Mouse (Mus musculus): ENCODE measurements around the gene Zfp2. TPM values are rescaled to one million over a fixed set of nuclear protein-coding genes. Genes with fewer than 3 reads are reported as not detected.

Zfp2 gene
- total and polyA plus RNA-seq, 3 experiments, result not detected

GRCm38 (mm10) chr11:50938435-50938834, 22.5 kb upstream of the Zfp2 start:
- in situ Hi-C loops (cut with MboI; ENCODE audit: low pct_ligation_motif_present, low pct_unique_long_range_greater_than_20kb, low sequenced_read_pairs) (loop anchor here (25.0 kb wide), 1 partner anchor 599 kb away; no protein-coding TSS in a partner anchor), dilution Hi-C loops (cut with MboI; ENCODE audit: extremely low pct_ligation_motif_present, extremely low pct_unique_long_range_greater_than_20kb, low sequenced_read_pairs) (no loop called here)
- no peak for TF ChIP-seq GABPA (IDR thresholded peaks at IDR 0.05; ENCODE audit: insufficient replicate concordance, low read depth, low read length)
- TF ChIP-seq RAD21 (IDR thresholded peaks at IDR 0.05; ENCODE audit: low read depth, low read length), result no peak
- no peak for TF ChIP-seq UBTF (IDR thresholded peaks at IDR 0.05; ENCODE audit: low read depth, low read length)
- H3K27ac ChIP-seq (ENCODE audit: insufficient read depth, low read depth), result no peak overlapping the region
- H3K79me2 ChIP-seq (replicated peaks; ENCODE audit: control insufficient read depth, extremely low read depth, insufficient read depth, poor library complexity, severe bottlenecking), result no peaks in the 10 kb centered on the region
- no peaks in the 10 kb centered on the region for H3K4me1 ChIP-seq (ENCODE audit: control insufficient read depth in 1 of 2, insufficient read depth in 2 of 2)
- H3K36me3 ChIP-seq (replicated peaks in 1 of 2; ENCODE audit: control insufficient read depth in 1 of 2, insufficient read depth in 1 of 2, low read length in 1 of 2), result no peaks in the 10 kb centered on the region
- H3K4me3 ChIP-seq (replicated peaks in 1 of 3; ENCODE audit: low read depth in 2 of 3, low read length in 2 of 3, poor library complexity in 1 of 3), result no peak overlapping the region
- H3K9ac ChIP-seq (ENCODE audit: insufficient read depth, low read depth), result no peak overlapping the region
- H3K4me2 ChIP-seq (ENCODE audit: insufficient read depth, low read depth, poor library complexity, severe bottlenecking), result no peak overlapping the region
- H3K9me3 ChIP-seq (replicated peaks; ENCODE audit: low read length), result peaks cover 6% of the 10 kb centered on the region
- peaks cover 63% of the 10 kb centered on the region for H3K27me3 ChIP-seq (replicated peaks)
- DNase-seq (ENCODE audit: extremely low read depth), result no peak

GRCm38 (mm10) chr11:50932040-50932439, 16.1 kb upstream of the Zfp2 start:
- dilution Hi-C loops (cut with MboI; ENCODE audit: extremely low pct_ligation_motif_present, extremely low pct_unique_long_range_greater_than_20kb, low sequenced_read_pairs) (no loop called here), in situ Hi-C loops (cut with MboI; ENCODE audit: low pct_ligation_motif_present, low pct_unique_long_range_greater_than_20kb, low sequenced_read_pairs) (loop anchor here (25.0 kb wide), 1 partner anchor 605 kb away; no protein-coding TSS in a partner anchor)
- no peak overlapping the region for H3K27ac ChIP-seq (ENCODE audit: insufficient read depth, low read depth)
- no peak for DNase-seq (ENCODE audit: extremely low read depth)
- no peaks in the 10 kb centered on the region for H3K79me2 ChIP-seq (replicated peaks; ENCODE audit: control insufficient read depth, extremely low read depth, insufficient read depth, poor library complexity, severe bottlenecking)
- TF ChIP-seq ELF1 (IDR thresholded peaks at IDR 0.05; ENCODE audit: low read depth, low read length) (no peak), NRF1 (IDR thresholded peaks at IDR 0.05; ENCODE audit: low read depth, low read length) (no peak), SMC3 (IDR thresholded peaks at IDR 0.05; ENCODE audit: low read depth, low read length) (no peak), MEF2A (IDR thresholded peaks at IDR 0.05; ENCODE audit: borderline replicate concordance, low read depth, low read length) (no peak), JUN (IDR thresholded peaks at IDR 0.05; ENCODE audit: insufficient read depth, low read depth, low read length) (no peak), RAD21 (IDR thresholded peaks at IDR 0.05; ENCODE audit: low read depth, low read length) (no peak), ZNF384 (IDR thresholded peaks at IDR 0.05; ENCODE audit: low read depth, low read length) (no peak), ZMIZ1 (IDR thresholded peaks at IDR 0.05; ENCODE audit: low read depth, low read length) (no peak), ZKSCAN1 (IDR thresholded peaks at IDR 0.05; ENCODE audit: borderline replicate concordance, low read depth, low read length) (no peak), ETS1 (conservative IDR thresholded peaks at IDR 0.05; ENCODE audit: low read depth, low read length) (no peak), UBTF (IDR thresholded peaks at IDR 0.05; ENCODE audit: low read depth, low read length) (no peak), CTCF (conservative IDR thresholded peaks at IDR 0.05 in 1 of 2, IDR thresholded peaks at IDR 0.05 in 1 of 2; ENCODE audit: low read depth in 2 of 2, low read length in 2 of 2) (no peak), MXI1 (IDR thresholded peaks at IDR 0.05; ENCODE audit: low read depth, low read length) (no peak), MYC (IDR thresholded peaks at IDR 0.05; ENCODE audit: low read depth, low read length) (no peak), TCF12 (IDR thresholded peaks at IDR 0.05; ENCODE audit: low read depth, low read length) (no peak), EP300 (IDR thresholded peaks at IDR 0.05; ENCODE audit: low read length) (no peak), CHD2 (IDR thresholded peaks at IDR 0.05; ENCODE audit: low read length) (no peak), MAFK (IDR thresholded peaks at IDR 0.05; ENCODE audit: insufficient replicate concordance, low read length) (no peak), IRF4 (IDR thresholded peaks at IDR 0.05; ENCODE audit: low read depth, low read length) (no peak)
- no peak overlapping the region for H3K4me2 ChIP-seq (ENCODE audit: insufficient read depth, low read depth, poor library complexity, severe bottlenecking)
- H3K9me3 ChIP-seq (replicated peaks; ENCODE audit: low read length), result peaks cover 5% of the 10 kb centered on the region
- H3K27me3 ChIP-seq (replicated peaks), result peaks cover 79% of the 10 kb centered on the region
- H3K4me1 ChIP-seq (ENCODE audit: control insufficient read depth in 1 of 2, insufficient read depth in 2 of 2), result no peaks in the 10 kb centered on the region
- no peak overlapping the region for H3K4me3 ChIP-seq (replicated peaks in 1 of 3; ENCODE audit: low read depth in 2 of 3, low read length in 2 of 3, poor library complexity in 1 of 3)
- H3K36me3 ChIP-seq (replicated peaks in 1 of 2; ENCODE audit: control insufficient read depth in 1 of 2, insufficient read depth in 1 of 2, low read length in 1 of 2), result no peaks in the 10 kb centered on the region
- no peak overlapping the region for H3K9ac ChIP-seq (ENCODE audit: insufficient read depth, low read depth)
